23 mouse cellular contexts compared by ENCODE assay signal in genomic region chr17:27965292-27965691, GRCm38 (mm10). TPM values are rescaled to one million over a fixed set of nuclear protein-coding genes. Genes with fewer than 3 reads are reported as not detected.
A peak's percentile ranks its signal among the peaks of the same experiment; 100 is the strongest.
DNase-seq lines count a peak whose midpoint lies in the region; ATAC-seq and TF ChIP-seq lines count a peak whose summit lies in the region.
"Had no signal": no experiment of that assay in that cellular context is flagged by ENCODE, and none has a peak within 500 bp of the region (broad histone marks: within the 10 kb centered on the region; RNA-seq: fewer than 3 reads in every experiment).

No protein-coding gene starts in this region.

- peaks cover 19% of the 10 kb centered on the region for H3K4me1 ChIP-seq in liver, adult 2 months (ENCODE audit: control insufficient read depth, insufficient read depth, low read length)
- H3K4me1 ChIP-seq in intestine, embryonic 16.5 days (ENCODE audit: control insufficient read depth, insufficient read depth, low read length) = peaks cover 12% of the 10 kb centered on the region
- H3K4me1 ChIP-seq in heart, embryonic 10.5 days = peaks cover 49% of the 10 kb centered on the region

- peaks cover 42% of the 10 kb centered on the region; the same call in 1 of the 2 replicates for H3K79me2 ChIP-seq in liver, adult 2 months (ENCODE audit: control insufficient read depth, insufficient read depth, low read length)

- ATAC-seq in intestine, embryonic 16.5 days = peak; percentile 59
- ATAC-seq: forebrain, embryonic 16.5 days; Patski had no signal

- TF ChIP-seq CTCF in liver, adult 2 months (IDR thresholded peaks at IDR 0.05; ENCODE audit: low read depth, low read length) = no peak

- no peak overlapping the region for H3K4me3 ChIP-seq in liver, adult 2 months (ENCODE audit: insufficient read depth, low read depth, low read length)
- H3K4me3 ChIP-seq in intestine, embryonic 16.5 days (ENCODE audit: low read length) = no peak overlapping the region
- H3K4me3 ChIP-seq in heart, embryonic 10.5 days = no peak overlapping the region
- H3K4me3 ChIP-seq: forebrain, embryonic 10.5 days; heart, adult 2 months; heart, embryonic 15.5 days; hindbrain, embryonic 15.5 days; left cerebral cortex, adult 2 months; limb, embryonic 12.5 days; liver, embryonic 15.5 days; midbrain, embryonic 12.5 days; neural tube, embryonic 15.5 days had no signal

- H3K36me3 ChIP-seq in liver, adult 2 months (ENCODE audit: control insufficient read depth, insufficient read depth, low read length) = no peaks in the 10 kb centered on the region
- H3K36me3 ChIP-seq in intestine, embryonic 16.5 days (ENCODE audit: control insufficient read depth, insufficient read depth, low read length) = no peaks in the 10 kb centered on the region
- H3K36me3 ChIP-seq in heart, embryonic 10.5 days = no peaks in the 10 kb centered on the region
- H3K36me3 ChIP-seq: forebrain, embryonic 10.5 days; heart, embryonic 15.5 days; hindbrain, embryonic 15.5 days; limb, embryonic 12.5 days; liver, embryonic 15.5 days; midbrain, embryonic 12.5 days; neural tube, embryonic 15.5 days had no signal

- TF ChIP-seq POLR2A in liver, adult 2 months (IDR thresholded peaks at IDR 0.05; ENCODE audit: extremely low read depth, insufficient read depth, low read length) = no peak

- DNase-seq in liver, adult 2 months (ENCODE audit: extremely low read depth, low read depth, low spot score) = peak; percentile 63
- no peak for DNase-seq in liver
- peak; percentile 89 to 93 for DNase-seq in kidney, adult 8-10 months
- DNase-seq in kidney, postnatal 14 days = peak; percentile 80
- DNase-seq in cerebellum, adult 9-10 months = no peak
- no peak for DNase-seq in layer of hippocampus, postnatal 10 days (ENCODE audit: low spot score in 2 of 2)
- DNase-seq in heart, embryonic 10.5 days (ENCODE audit: low spot score) = no peak
- DNase-seq: cerebellum, adult 11 months; cerebellum, postnatal 14 days; gastrocnemius, postnatal 36 days; heart, adult 2 months; lung, postnatal 10 days had no signal

- H3K27ac ChIP-seq in liver, adult 2 months (replicated peaks; ENCODE audit: insufficient read depth, low read depth, low read length) = no peak overlapping the region
- H3K27ac ChIP-seq in intestine, embryonic 16.5 days (ENCODE audit: low read length) = 0 out of 2 replicates have a peak overlapping the region, but pooled peaks have one; percentile 23
- no peak overlapping the region for H3K27ac ChIP-seq in heart, embryonic 10.5 days
- H3K27ac ChIP-seq: forebrain, embryonic 10.5 days; heart, adult 2 months; heart, embryonic 15.5 days; hindbrain, embryonic 15.5 days; left cerebral cortex, adult 2 months; limb, embryonic 12.5 days; liver, embryonic 15.5 days; midbrain, embryonic 12.5 days; neural tube, embryonic 15.5 days had no signal

- H3K27me3 ChIP-seq in liver, adult 2 months (ENCODE audit: control insufficient read depth, insufficient read depth, low read length) = no peaks in the 10 kb centered on the region
- H3K27me3 ChIP-seq in intestine, embryonic 16.5 days (replicated peaks; ENCODE audit: control insufficient read depth, insufficient read depth, low read length) = no peaks in the 10 kb centered on the region
- H3K27me3 ChIP-seq in heart, embryonic 10.5 days (ENCODE audit: insufficient read depth, poor library complexity, severe bottlenecking) = no peaks in the 10 kb centered on the region
- H3K27me3 ChIP-seq: heart, embryonic 15.5 days; hindbrain, embryonic 15.5 days; limb, embryonic 12.5 days; liver, embryonic 15.5 days; midbrain, embryonic 12.5 days; neural tube, embryonic 15.5 days; Patski had no signal

- 48% methylated on average over 10 of the region's 10 CpGs for WGBS in liver, adult 2 months
- 71% methylated on average over 10 of the region's 10 CpGs for WGBS in intestine, embryonic 16.5 days
- WGBS in heart, embryonic 10.5 days = 83% methylated on average over 10 of the region's 10 CpGs

- no peak overlapping the region for H3K4me2 ChIP-seq in intestine, embryonic 16.5 days (ENCODE audit: low read depth, low read length)
- H3K4me2 ChIP-seq: heart, embryonic 15.5 days; hindbrain, embryonic 15.5 days; limb, embryonic 12.5 days; liver, embryonic 15.5 days; midbrain, embryonic 12.5 days; neural tube, embryonic 15.5 days had no signal

- H3K9ac ChIP-seq in liver, adult 2 months (ENCODE audit: low read depth, low read length) = no peak overlapping the region
- no peak overlapping the region for H3K9ac ChIP-seq in intestine, embryonic 16.5 days (ENCODE audit: low read depth, low read length)
- H3K9ac ChIP-seq: heart, embryonic 15.5 days; hindbrain, embryonic 15.5 days; limb, embryonic 12.5 days; liver, embryonic 15.5 days; midbrain, embryonic 12.5 days; neural tube, embryonic 15.5 days had no signal

- no peaks in the 10 kb centered on the region for H3K9me3 ChIP-seq in intestine, embryonic 16.5 days (ENCODE audit: control insufficient read depth, low read length)
- H3K9me3 ChIP-seq in heart, embryonic 10.5 days = no peaks in the 10 kb centered on the region
- H3K9me3 ChIP-seq: forebrain, embryonic 10.5 days; heart, embryonic 15.5 days; hindbrain, embryonic 15.5 days; limb, embryonic 12.5 days; liver, embryonic 15.5 days; midbrain, embryonic 12.5 days; neural tube, embryonic 15.5 days had no signal

RNA-seq across cellular contexts. Expression of gene Taf11, which starts 55.6 kb away (rescaled TPM):
- total RNA-seq in liver, adult 2 months (2014; rRNA removed) = 7.8 and 8.9 TPM in 2 replicates
- polyA plus RNA-seq in liver, adult 2 months (2012; rRNA removed) = 5.1 and 6.0 TPM in 2 replicates
- 41.5 and 51.6 TPM in 2 replicates for polyA plus RNA-seq in intestine, embryonic 16.5 days (2015; fragmentation: Nextera tagmentation; extraction: Ambion mirVana)
- 10 to 100 TPM; 31.0 to 31.1 TPM for total RNA-seq in layer of hippocampus, postnatal 10 days (2021)
- polyA plus RNA-seq in heart, embryonic 10.5 days (2016; fragmentation: Nextera tagmentation; extraction: Ambion mirVana) = 52.5 and 64.0 TPM in 2 replicates

RNA-seq across cellular contexts. Expression of gene Anks1, which starts 56.2 kb away (rescaled TPM):
- total RNA-seq in liver, adult 2 months (2014; rRNA removed) = 8.8 and 9.0 TPM in 2 replicates
- polyA plus RNA-seq in liver, adult 2 months (2012; rRNA removed) = 9.4 and 10.0 TPM in 2 replicates
- 10.0 and 11.4 TPM in 2 replicates for polyA plus RNA-seq in intestine, embryonic 16.5 days (2015; fragmentation: Nextera tagmentation; extraction: Ambion mirVana)
- total RNA-seq in layer of hippocampus, postnatal 10 days (2021) = 10 to 100 TPM; 40.2 to 46.0 TPM
- polyA plus RNA-seq in heart, embryonic 10.5 days (2016; fragmentation: Nextera tagmentation; extraction: Ambion mirVana) = 9.2 and 10.4 TPM in 2 replicates

Comparison
In these comparisons a context has a peak if more than half of its experiments do, and no peak if none do; other contexts are left out.
1. DNase-seq: peak in liver, adult 2 months (single experiment), kidney, adult 8-10 months (2 of 2) and kidney, postnatal 14 days (single experiment); none in liver (single experiment), cerebellum, adult 9-10 months (single experiment), layer of hippocampus, postnatal 10 days (0 of 2) and heart, embryonic 10.5 days (single experiment).